Mouse (Mus musculus) G1E (cell line): ENCODE results near the gene Csta1. TPM values are rescaled to one million over a fixed set of nuclear protein-coding genes. Genes with fewer than 3 reads are reported as not detected.

Experiments
- ATAC-seq: 2 replicates; pipeline ENCODE4 v1.8.0; 2016; ENCODE audit warnings: mild to moderate bottlenecking; ENCODE audit not compliant: insufficient number of reproducible peaks, poor library complexity, low FRiP score, severe bottlenecking; ENCODE audit errors: extremely low read depth
- DNase-seq: peaks from one replicate; pipeline ENCODE4 v3.0.0; 2012; ENCODE audit warnings: low spot score
- H3K27me3 ChIP-seq: 2 replicates; pipeline ENCODE4 v1.6.1; 2012; ENCODE audit warnings: mild to moderate bottlenecking, low read length, inconsistent platforms; ENCODE audit not compliant: insufficient read depth
- H3K36me3 ChIP-seq: replicated peaks from 2 replicates; pipeline ENCODE3; 2012; ENCODE audit warnings: mild to moderate bottlenecking, inconsistent platforms
- H3K4me1 ChIP-seq: 2 replicates; pipeline ENCODE4 v1.6.1; 2012; ENCODE audit warnings: low read depth, low read length, inconsistent platforms, mixed read lengths; ENCODE audit not compliant: insufficient read depth
- H3K4me3 ChIP-seq: 2 replicates; pipeline ENCODE4 v1.5.1; 2012; ENCODE audit warnings: low read depth, mild to moderate bottlenecking, inconsistent platforms, low read length, moderate library complexity, mixed read lengths
- H3K9me3 ChIP-seq: replicated peaks from 2 replicates; pipeline ENCODE4 v1.6.1; 2012; ENCODE audit warnings: inconsistent platforms
- CTCF ChIP-seq: IDR thresholded peaks from 2 replicates; pipeline ENCODE4 v1.5.1; 2012; ENCODE audit warnings: low read depth, low read length, inconsistent platforms, mixed read lengths
- GATA2 ChIP-seq: IDR thresholded peaks from 2 replicates; pipeline ENCODE4 v1.6.1; 2012; ENCODE audit warnings: low read depth, low read length, inconsistent platforms, borderline replicate concordance
- POLR2AphosphoS5 ChIP-seq: IDR thresholded peaks from 2 replicates; pipeline ENCODE4 v1.6.1; 2012; ENCODE audit warnings: low read depth, low read length, inconsistent platforms; ENCODE audit not compliant: insufficient replicate concordance
- TAL1 ChIP-seq: conservative IDR thresholded peaks from 2 replicates; pipeline ENCODE4 v1.6.1; 2012; ENCODE audit warnings: low read depth, low read length, inconsistent platforms, mixed read lengths
- polyA plus RNA-seq: library from polyadenylated mRNA; stranded (reverse); fragments of >175 nt; gene quantifications from 2 replicates; pipeline ENCODE4 v1.2.3, GENCODE M21; 2012
- total RNA-seq, 2 experiments: library from RNA; stranded (forward) in 1 of 2; stranded (reverse) in 1 of 2; fragments of 200-1000 nt in 1 of 2; fragments of >200 nt in 1 of 2; fragmentation: Nextera tagmentation in 1 of 2; gene quantifications; 2 replicates each; pipeline ENCODE4 v1.2.3; 2014 to 2017

Csta1 gene
- total and polyA plus RNA-seq, 3 experiments, result 0.16 TPM; not detected in 2

- no peak for TF ChIP-seq TAL1
- no peak for TF ChIP-seq GATA2
- TF ChIP-seq CTCF, result no peak
- TF ChIP-seq POLR2AphosphoS5, result 0 out of 2 replicates have a peak, but pooled peaks have one; percentile 5
- peaks cover 50% of the 10 kb centered on the region for H3K4me1 ChIP-seq
- ATAC-seq, result no peak
Observed at GRCm38 (mm10) chr16:36071071-36071449, 60.0 kb downstream of the Csta1 start.

More at GRCm38 (mm10) chr16:36071071-36071449, 60.0 kb downstream of the Csta1 start:
- Histone ChIP-seq H3K36me3 (peaks cover 57% of the 10 kb centered on the region), H3K4me3 (peak overlapping the region; percentile 85), H3K27me3 (no peaks in the 10 kb centered on the region), H3K9me3 (no peaks in the 10 kb centered on the region)
- DNase-seq, result no peak

Other genes with a start within 250 kb of the Csta1 start
- gene Parp9, start 192.8 kb downstream of the Csta1 start, total RNA-seq (2014; fragmentation: Nextera tagmentation), result 13.5 and 15.2 TPM in 2 replicates
- gene Parp9, start 192.8 kb downstream of the Csta1 start, total RNA-seq (2017), result 32.8 and 36.4 TPM in 2 replicates
- 1.6 and 2.1 TPM in 2 replicates for gene Parp9, start 192.8 kb downstream of the Csta1 start, polyA plus RNA-seq
- 15.2 and 15.4 TPM in 2 replicates for gene Dtx3l, start 192.1 kb downstream of the Csta1 start, total RNA-seq (2014; fragmentation: Nextera tagmentation)
- gene Dtx3l, start 192.1 kb downstream of the Csta1 start, total RNA-seq (2017), result 13.0 and 17.5 TPM in 2 replicates
- gene Dtx3l, start 192.1 kb downstream of the Csta1 start, polyA plus RNA-seq, result 2.1 and 3.5 TPM in 2 replicates
- gene Kpna1, start 152.5 kb downstream of the Csta1 start, total RNA-seq (2014; fragmentation: Nextera tagmentation), result 70.1 and 85.2 TPM in 2 replicates
- 49.2 and 53.7 TPM in 2 replicates for gene Kpna1, start 152.5 kb downstream of the Csta1 start, total RNA-seq (2017)
- gene Kpna1, start 152.5 kb downstream of the Csta1 start, polyA plus RNA-seq, result 51.4 and 54.1 TPM in 2 replicates
- gene Wdr5b, start 90.1 kb downstream of the Csta1 start, total RNA-seq (2014; fragmentation: Nextera tagmentation), result 3.5 and 7.1 TPM in 2 replicates
- gene Wdr5b, start 90.1 kb downstream of the Csta1 start, total RNA-seq (2017), result 6.9 and 8.1 TPM in 2 replicates
- gene Wdr5b, start 90.1 kb downstream of the Csta1 start, polyA plus RNA-seq, result 0.19 and 0.50 TPM in 2 replicates
- gene Fam162a, start 59.6 kb downstream of the Csta1 start, total RNA-seq (2014; fragmentation: Nextera tagmentation), result 136 and 143 TPM in 2 replicates
- gene Fam162a, start 59.6 kb downstream of the Csta1 start, total RNA-seq (2017), result 266 and 272 TPM in 2 replicates
- 262 and 411 TPM in 2 replicates for gene Fam162a, start 59.6 kb downstream of the Csta1 start, polyA plus RNA-seq
- gene Ccdc58, start 59.6 kb downstream of the Csta1 start, total RNA-seq (2014; fragmentation: Nextera tagmentation), result 71.8 and 93.8 TPM in 2 replicates
- gene Ccdc58, start 59.6 kb downstream of the Csta1 start, total RNA-seq (2017), result 148 and 250 TPM in 2 replicates
- gene Ccdc58, start 59.6 kb downstream of the Csta1 start, polyA plus RNA-seq, result 4.0 and 6.3 TPM in 2 replicates
- not detected in 2 replicates for gene Stfa2l1, start 25.6 kb upstream of the Csta1 start, total RNA-seq (2014; fragmentation: Nextera tagmentation)
- not detected in 2 replicates for gene Stfa2l1, start 25.6 kb upstream of the Csta1 start, total RNA-seq (2017)
- gene Stfa2l1, start 25.6 kb upstream of the Csta1 start, polyA plus RNA-seq, result not detected in 2 replicates
- not detected in 2 replicates for gene Gm5483, start 53.0 kb upstream of the Csta1 start, total RNA-seq (2014; fragmentation: Nextera tagmentation)
- gene Gm5483, start 53.0 kb upstream of the Csta1 start, total RNA-seq (2017), result 0.05 and 0.06 TPM in 2 replicates
- not detected in 2 replicates for gene Gm5483, start 53.0 kb upstream of the Csta1 start, polyA plus RNA-seq
- gene Gm5416, start 79.2 kb upstream of the Csta1 start, total RNA-seq (2014; fragmentation: Nextera tagmentation), result not detected in 2 replicates
- gene Gm5416, start 79.2 kb upstream of the Csta1 start, total RNA-seq (2017), result not detected in 2 replicates
- not detected in 2 replicates for gene Gm5416, start 79.2 kb upstream of the Csta1 start, polyA plus RNA-seq
- not detected in 2 replicates for gene 2010005H15Rik, start 90.2 kb upstream of the Csta1 start, total RNA-seq (2014; fragmentation: Nextera tagmentation)
- gene 2010005H15Rik, start 90.2 kb upstream of the Csta1 start, total RNA-seq (2017), result not detected in 2 replicates
- not detected in 2 replicates for gene 2010005H15Rik, start 90.2 kb upstream of the Csta1 start, polyA plus RNA-seq
- gene Stfa1, start 145.7 kb upstream of the Csta1 start, total RNA-seq (2014; fragmentation: Nextera tagmentation), result not detected in 2 replicates
- gene Stfa1, start 145.7 kb upstream of the Csta1 start, total RNA-seq (2017), result not detected in 2 replicates
- not detected in 2 replicates for gene Stfa1, start 145.7 kb upstream of the Csta1 start, polyA plus RNA-seq
- gene BC117090, start 203.1 kb upstream of the Csta1 start, total RNA-seq (2014; fragmentation: Nextera tagmentation), result not detected in 2 replicates
- not detected in 2 replicates for gene BC117090, start 203.1 kb upstream of the Csta1 start, total RNA-seq (2017)
- not detected in 2 replicates for gene BC117090, start 203.1 kb upstream of the Csta1 start, polyA plus RNA-seq
- gene BC100530, start 236.5 kb upstream of the Csta1 start, total RNA-seq (2014; fragmentation: Nextera tagmentation), result not detected in 2 replicates
- not detected in 2 replicates for gene BC100530, start 236.5 kb upstream of the Csta1 start, total RNA-seq (2017)
- gene BC100530, start 236.5 kb upstream of the Csta1 start, polyA plus RNA-seq, result not detected in 2 replicates